Mouse (Mus musculus) olfactory bulb, adult 2 months (tissue): ENCODE measurements at regions not wholly inside any gene's neighbourhood (a gene's known extent, or its start where the extent isn't known, plus 50 kb on each side); places are given as distances from the start of the nearest gene placed in this dataset.

Source experiments
- CTCF ChIP-seq: fragments of 200-500 bp; IDR thresholded peaks from 2 replicates; pipeline ENCODE4 v1.5.1; 2012; ENCODE audit warnings: low read depth, mild to moderate bottlenecking, low read length, moderate library complexity; ENCODE audit not compliant: insufficient read depth
- POLR2A ChIP-seq: fragments of 200-500 bp; IDR thresholded peaks from 2 replicates; pipeline ENCODE4 v1.6.1; 2012; ENCODE audit warnings: mild to moderate bottlenecking, low read depth, low read length, moderate library complexity; ENCODE audit not compliant: insufficient read depth

DNA sequence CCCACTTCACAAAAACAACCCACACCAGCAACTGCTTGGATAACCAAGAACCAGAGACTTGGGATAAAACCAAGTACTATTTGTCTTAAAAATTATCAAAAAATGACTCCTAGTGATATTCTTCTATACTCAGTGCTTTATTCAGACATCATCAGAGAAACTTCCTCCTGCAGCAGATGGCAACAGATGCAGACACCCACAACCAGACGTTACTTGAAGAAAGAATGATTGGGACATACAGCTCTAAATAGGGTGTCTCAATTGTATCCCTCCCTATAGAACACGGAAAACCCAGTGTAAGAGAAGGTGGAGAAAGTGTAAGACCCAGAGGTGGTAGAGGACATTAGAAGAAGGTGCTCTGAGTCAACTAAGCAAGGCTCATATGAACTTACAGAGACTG is 569.6 kb downstream of the Rapgef2 start:
- TF ChIP-seq CTCF (no peak), POLR2A (no peak)
